Mouse (Mus musculus) adrenal gland, adult 2 months (tissue): ENCODE data around the gene Hoxc13. TPM values are rescaled to one million over a fixed set of nuclear protein-coding genes. Genes with fewer than 3 reads are reported as not detected.

Experiments used
- DNase-seq: peaks from one replicate; pipeline ENCODE4 v3.0.0; 2021
- polyA plus RNA-seq: library from polyadenylated mRNA; depleted of rRNA; stranded (reverse); fragments of >200 nt; gene quantifications from 2 replicates; pipeline ENCODE4 v1.2.3, GENCODE M21; 2012
- total RNA-seq, 2 experiments: library from RNA; stranded (reverse); gene quantifications; 2 replicates each; pipeline ENCODE4 v1.2.3; 2021

Gene Hoxc13
- total and polyA plus RNA-seq, 3 experiments: not detected

- DNase-seq: no peak
These were observed 15.5 kb downstream of the Hoxc13 start, which contains the start of gene Hoxc12 for GRCm38 (mm10) chr15:102936279-102936972. Gene Hoxc12, plus strand, starts transcription at chr15:102936757.

- no peak for DNase-seq
These were observed 16.2 kb downstream of the Hoxc13 start for GRCm38 (mm10) chr15:102937036-102937666.

- DNase-seq: no peak
These were observed 18.6 kb downstream of the Hoxc13 start for GRCm38 (mm10) chr15:102939256-102940155.

- DNase-seq: peak; percentile 13
These were observed 22.0 kb downstream of the Hoxc13 start for GRCm38 (mm10) chr15:102942739-102943467.

- DNase-seq: no peak
These were observed 22.5 kb downstream of the Hoxc13 start for GRCm38 (mm10) chr15:102943468-102943813.

GRCm38 (mm10) chr15:102945185-102946077 lies 24.5 kb downstream of the Hoxc13 start:
- DNase-seq: no peak

- DNase-seq: no peak
These were observed 26.4 kb downstream of the Hoxc13 start for GRCm38 (mm10) chr15:102947276-102947675.

GRCm38 (mm10) chr15:102948842-102949241 lies 27.9 kb downstream of the Hoxc13 start:
- no peak for DNase-seq

- no peak for DNase-seq
These were observed 28.8 kb downstream of the Hoxc13 start for GRCm38 (mm10) chr15:102949696-102950095.

GRCm38 (mm10) chr15:102950877-102951276 lies 30.0 kb downstream of the Hoxc13 start:
- no peak for DNase-seq

GRCm38 (mm10) chr15:102953561-102953960 lies 32.7 kb downstream of the Hoxc13 start:
- DNase-seq: no peak

GRCm38 (mm10) chr15:102954192-102955006 lies 33.5 kb downstream of the Hoxc13 start, which contains the start of gene Hoxc11:
Gene Hoxc11, plus strand, starts transcription at chr15:102954427.
- DNase-seq: no peak

GRCm38 (mm10) chr15:102955007-102955382 lies 34.1 kb downstream of the Hoxc13 start:
- DNase-seq: no peak

- DNase-seq: no peak
These were observed 35.1 kb downstream of the Hoxc13 start for GRCm38 (mm10) chr15:102955833-102956640.

- no peak for DNase-seq
These were observed 36.0 kb downstream of the Hoxc13 start for GRCm38 (mm10) chr15:102956906-102957305.

- no peak for DNase-seq
These were observed 38.8 kb downstream of the Hoxc13 start for GRCm38 (mm10) chr15:102959663-102960191.

- no peak for DNase-seq
These were observed 40.8 kb downstream of the Hoxc13 start for GRCm38 (mm10) chr15:102961728-102962127.

- DNase-seq: no peak
These were observed 41.6 kb downstream of the Hoxc13 start for GRCm38 (mm10) chr15:102962492-102962891.

GRCm38 (mm10) chr15:102963259-102963658 lies 42.4 kb downstream of the Hoxc13 start:
- DNase-seq: no peak
